Mouse (Mus musculus) cerebellum, adult 2 months (tissue): ENCODE results near the gene Bmper. TPM values are rescaled to one million over a fixed set of nuclear protein-coding genes. Genes with fewer than 3 reads are reported as not detected.

ENCODE experiments used
- DNase-seq, 2 experiments: peaks; one replicate each; pipeline ENCODE4 v3.0.0; 2021
- H3K27ac ChIP-seq: fragments of 200-500 bp; 2 replicates; pipeline ENCODE4 v1.5.1; 2012; ENCODE audit warnings: low read length, control low read depth, inconsistent platforms; ENCODE audit not compliant: insufficient read depth
- H3K27me3 ChIP-seq: fragments of 200-500 bp; 2 replicates; pipeline ENCODE4 v1.6.1; 2012; ENCODE audit warnings: inconsistent platforms, mild to moderate bottlenecking, low read length, moderate library complexity; ENCODE audit not compliant: control insufficient read depth, insufficient read depth
- H3K4me1 ChIP-seq: fragments of 200-500 bp; 2 replicates; pipeline ENCODE4 v1.6.1; 2011; ENCODE audit warnings: low read length; ENCODE audit not compliant: control insufficient read depth, insufficient read depth
- H3K4me3 ChIP-seq: fragments of 200-500 bp; replicated peaks from 2 replicates; pipeline ENCODE3; 2011; ENCODE audit warnings: mild to moderate bottlenecking, low read depth, low read length, control low read depth; ENCODE audit not compliant: insufficient read depth
- CTCF ChIP-seq: fragments of 200-500 bp; IDR thresholded peaks from 2 replicates; pipeline ENCODE4 v1.5.1; 2011; ENCODE audit warnings: low read depth, mild to moderate bottlenecking, control low read depth, low read length, moderate library complexity, borderline replicate concordance; ENCODE audit not compliant: insufficient read depth
- POLR2A ChIP-seq: fragments of 200-500 bp; IDR thresholded peaks from 2 replicates; pipeline ENCODE4 v1.6.1; 2011; ENCODE audit warnings: low read length, control low read depth, borderline replicate concordance; ENCODE audit not compliant: insufficient read depth
- WGBS: fragments of 180-500 bp; shearing (Covaris S2); methylation state at CpG from one replicate; pipeline ENCODE4 v1.1.7; 2018; 5-methylcytosine and 5-hydroxymethylcytosine counted together
- polyA plus RNA-seq: library from polyadenylated mRNA; depleted of rRNA; stranded (reverse); fragments of >200 nt; gene quantifications from 2 replicates; pipeline ENCODE4 v1.2.3, GENCODE M21; 2012

Gene Bmper
- polyA plus RNA-seq, 1 experiment: 3.5 TPM

DNA sequence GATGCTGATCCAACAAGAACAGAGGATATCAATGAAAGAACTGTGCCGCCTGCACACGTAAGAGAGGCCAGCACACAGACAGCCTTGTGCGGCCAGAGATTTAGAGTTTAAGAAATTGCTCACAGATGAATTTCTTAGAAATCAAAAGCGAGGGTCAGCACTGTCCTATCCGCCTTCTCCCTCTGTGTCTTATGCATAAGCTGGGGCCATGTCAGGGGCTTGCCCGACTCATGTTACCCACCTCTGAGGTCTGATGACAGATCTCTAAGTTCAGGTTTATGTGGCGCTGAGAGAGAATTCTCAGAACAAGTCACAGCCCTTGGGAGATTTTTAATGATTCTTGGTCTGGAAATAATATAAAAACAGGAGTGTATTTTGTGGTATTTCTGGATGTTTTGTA lies 140.7 kb downstream of the Bmper start:
- H3K27ac ChIP-seq: no peak overlapping the region
- WGBS: 92% methylated on average over 7 of the region's 7 CpGs
- no peak for TF ChIP-seq CTCF
- TF ChIP-seq POLR2A: no peak
- H3K4me1 ChIP-seq: no peaks in the 10 kb centered on the region
- H3K27me3 ChIP-seq: no peaks in the 10 kb centered on the region
- no peak for DNase-seq
- no peak overlapping the region for H3K4me3 ChIP-seq

GRCm38 (mm10) chr9:23364047-23364446 lies 141.2 kb downstream of the Bmper start:
- WGBS: 93% methylated on average over 2 of the region's 2 CpGs

DNA sequence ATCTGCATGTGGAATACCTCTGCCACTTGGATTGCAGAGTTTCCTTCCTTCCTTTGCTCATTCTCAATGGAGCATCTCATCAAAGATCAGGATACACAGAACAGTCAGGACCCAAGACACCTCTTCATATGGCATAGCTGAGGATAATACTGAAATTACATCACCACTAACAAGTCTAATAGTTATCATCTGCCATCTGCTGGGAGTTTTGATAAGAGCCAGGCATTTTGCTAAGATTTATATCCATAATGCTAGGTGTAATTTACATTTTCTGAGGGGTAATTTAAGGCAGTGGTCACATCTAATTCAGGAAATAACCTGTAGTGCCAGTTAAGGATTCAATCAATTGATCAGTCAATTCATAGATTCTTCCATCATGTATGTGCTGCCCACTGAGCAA lies 145.2 kb downstream of the Bmper start:
- no peak for DNase-seq
- Histone ChIP-seq H3K4me3 (no peak overlapping the region), H3K27ac (no peak overlapping the region), H3K27me3 (no peaks in the 10 kb centered on the region), H3K4me1 (no peaks in the 10 kb centered on the region)
- TF ChIP-seq POLR2A: no peak
- no peak for TF ChIP-seq CTCF

More at GRCm38 (mm10) chr9:23364047-23364446, 141.2 kb downstream of the Bmper start:
- no peaks in the 10 kb centered on the region for H3K27me3 ChIP-seq
- no peaks in the 10 kb centered on the region for H3K4me1 ChIP-seq
- no peak overlapping the region for H3K27ac ChIP-seq
- no peak for DNase-seq
- H3K4me3 ChIP-seq: no peak overlapping the region
- TF ChIP-seq POLR2A: no peak
- no peak for TF ChIP-seq CTCF

DNA sequence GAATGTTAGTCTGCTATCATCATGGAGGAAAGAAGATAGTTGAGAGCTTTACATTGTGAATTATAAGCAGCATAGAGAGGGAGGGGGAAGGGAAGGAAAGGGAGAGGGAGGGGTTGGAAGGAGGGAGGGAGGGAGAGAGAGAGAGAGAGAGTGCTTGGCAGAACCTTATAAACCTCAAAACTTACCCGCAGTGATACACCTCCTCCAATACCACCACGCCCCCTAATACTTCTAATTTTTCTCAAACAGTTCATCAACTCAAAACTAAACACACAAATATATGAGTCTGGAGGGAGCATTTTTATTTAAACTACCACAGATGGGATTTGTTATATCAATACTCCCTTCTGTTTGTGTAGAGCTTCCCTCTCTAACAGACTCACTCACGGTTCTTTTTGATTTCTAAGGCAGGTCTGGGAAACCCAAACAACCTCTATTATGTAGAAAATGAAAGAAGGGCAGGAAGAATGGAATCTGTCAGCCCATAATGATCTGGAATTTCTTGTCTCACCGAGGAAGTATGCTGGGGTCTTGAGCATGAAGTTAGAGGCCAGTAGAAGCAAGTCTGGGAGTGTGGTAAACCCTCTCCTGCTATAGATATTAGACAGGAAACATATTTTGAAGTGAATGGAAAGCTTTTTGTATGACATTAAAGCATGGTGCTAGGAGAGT lies 152.0 kb downstream of the Bmper start:
- WGBS: 82% methylated on average over 4 of the region's 4 CpGs

DNA sequence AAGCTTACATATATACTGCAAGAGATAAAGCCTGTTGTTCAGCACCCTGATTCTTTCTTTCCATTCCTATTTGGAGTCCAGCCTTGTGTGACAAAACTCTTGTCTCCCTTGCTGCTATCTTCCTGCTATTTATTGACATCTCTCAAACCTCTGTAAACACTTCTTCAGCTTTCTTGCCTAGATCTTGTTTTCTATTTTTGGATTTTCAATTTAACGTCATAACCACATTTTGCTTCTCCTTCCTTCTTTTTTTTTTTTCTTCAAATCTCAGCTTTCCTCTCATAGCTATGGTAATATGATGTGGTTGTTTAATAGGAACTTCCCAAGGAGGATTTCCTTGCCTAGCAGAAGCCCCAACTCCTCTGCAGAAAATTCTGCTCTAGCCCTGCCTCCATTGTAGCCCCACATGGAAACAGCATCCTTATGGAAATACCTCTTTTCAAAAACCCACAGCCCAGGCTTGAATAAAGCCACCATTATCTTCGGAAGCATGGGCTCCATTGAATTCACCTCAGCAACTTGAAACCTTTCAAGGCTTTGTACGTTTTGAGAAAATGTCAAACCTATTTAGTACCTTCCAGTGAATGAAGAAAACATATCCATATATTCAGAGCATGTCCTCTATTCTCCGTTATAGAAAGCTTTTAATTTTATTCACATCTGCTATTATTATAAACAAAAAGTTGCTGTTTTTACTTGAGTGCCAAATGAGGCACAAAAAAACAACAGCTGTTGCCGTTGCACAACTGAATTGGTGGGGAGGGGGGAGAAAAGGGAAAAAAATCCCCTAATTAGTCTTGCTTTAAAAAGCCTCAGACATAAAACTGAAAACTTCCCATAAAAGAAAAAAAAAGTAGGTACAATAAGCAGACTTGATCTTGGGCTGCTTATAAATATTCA lies 155.2 kb downstream of the Bmper start:
- Histone ChIP-seq H3K4me3 (no peak overlapping the region), H3K27ac (no peak overlapping the region)

More for the DNA sequence above, 152.0 kb downstream of the Bmper start:
- no peak overlapping the region for H3K27ac ChIP-seq
- no peak for DNase-seq
- TF ChIP-seq POLR2A: no peak
- no peak for TF ChIP-seq CTCF
- no peak overlapping the region for H3K4me3 ChIP-seq
- H3K27me3 ChIP-seq: no peaks in the 10 kb centered on the region
- peaks cover 2% of the 10 kb centered on the region; the same call in 1 of the 2 replicates for H3K4me1 ChIP-seq

GRCm38 (mm10) chr9:23378731-23379170 lies 155.9 kb downstream of the Bmper start:
- Histone ChIP-seq H3K27ac (no peak overlapping the region), H3K27me3 (no peaks in the 10 kb centered on the region), H3K4me3 (no peak overlapping the region), H3K4me1 (peaks cover 2% of the 10 kb centered on the region)
- WGBS: 44% methylated on average over 6 of the region's 6 CpGs
- TF ChIP-seq POLR2A (no peak), CTCF (no peak)
- peak in 1 of 2 experiments; percentile 18 for DNase-seq

More for the DNA sequence above, 155.2 kb downstream of the Bmper start:
- no peak for TF ChIP-seq POLR2A
- no peak for TF ChIP-seq CTCF
- 77% methylated on average over 5 of the region's 5 CpGs for WGBS
- no peaks in the 10 kb centered on the region for H3K27me3 ChIP-seq
- no peak for DNase-seq
- H3K4me1 ChIP-seq: peaks cover 2% of the 10 kb centered on the region; the same call in 1 of the 2 replicates

GRCm38 (mm10) chr9:23380171-23380835 lies 157.4 kb downstream of the Bmper start:
- TF ChIP-seq POLR2A (no peak), CTCF (no peak)
- DNase-seq: no peak
- Histone ChIP-seq H3K27me3 (no peaks in the 10 kb centered on the region), H3K27ac (no peak overlapping the region), H3K4me1 (peaks cover 6% of the 10 kb centered on the region), H3K4me3 (no peak overlapping the region)
- WGBS: 93% methylated on average over 5 of the region's 5 CpGs
